Comparison of ENCODE assay signal across 8 mouse cellular contexts in genomic region chr2:31258609-31259366, GRCm38 (mm10). TPM values are rescaled to one million over a fixed set of nuclear protein-coding genes. Genes with fewer than 3 reads are reported as not detected.
DNase-seq lines count a peak whose midpoint lies in the region; ATAC-seq lines count a peak whose summit lies in the region.

No protein-coding gene starts in this region.

- 12% methylated on average over 22 of the region's 22 CpGs for WGBS in hindbrain, embryonic 12.5 days

- DNase-seq in Muller cell, postnatal 12 days (ENCODE audit: inconsistent ontology term), result peak; percentile 80
- DNase-seq in cerebellum, adult 8-10 months, result peak; percentile 84
- peak; percentile 65 to 68 for DNase-seq in frontal cortex, postnatal 14 days (ENCODE audit: low spot score in 2 of 2)
- peak; percentile 70 to 71 for DNase-seq in layer of hippocampus, postnatal 14 days (ENCODE audit: low spot score in 2 of 2)
- DNase-seq in lung, postnatal 10 days, result peak; percentile 89
- DNase-seq in ovary, postnatal 14 days (ENCODE audit: low spot score), result peak; percentile 62
- peak; percentile 66 for DNase-seq in thymus, postnatal 25 days

- H3K9me3 ChIP-seq in hindbrain, embryonic 12.5 days (replicated peaks), result no peaks in the 10 kb centered on the region

- H3K4me2 ChIP-seq in hindbrain, embryonic 12.5 days (replicated peaks), result peak overlapping the region; percentile 62

- ATAC-seq in hindbrain, embryonic 12.5 days (ENCODE audit: low FRiP score), result peak; percentile 36

- peak overlapping the region; percentile 30 for H3K4me3 ChIP-seq in hindbrain, embryonic 12.5 days

- H3K4me1 ChIP-seq in hindbrain, embryonic 12.5 days, result peaks cover 70% of the 10 kb centered on the region

- no peaks in the 10 kb centered on the region for H3K36me3 ChIP-seq in hindbrain, embryonic 12.5 days

- H3K27ac ChIP-seq in hindbrain, embryonic 12.5 days, result no peak overlapping the region

- H3K9ac ChIP-seq in hindbrain, embryonic 12.5 days, result peak overlapping the region; percentile 25

- H3K27me3 ChIP-seq in hindbrain, embryonic 12.5 days, result no peaks in the 10 kb centered on the region

RNA-seq across cellular contexts. Expression of gene Ncs1, which starts 13.2 kb away (rescaled TPM):
- 99.8 and 107 TPM in 2 replicates for polyA plus RNA-seq in hindbrain, embryonic 12.5 days (2016; fragmentation: Nextera tagmentation; extraction: Ambion mirVana)
- 100 to 1,000 TPM; 173 to 197 TPM for total RNA-seq in layer of hippocampus, postnatal 14 days (2021)

RNA-seq across cellular contexts. Expression of gene Hmcn2, which starts 55.4 kb away (rescaled TPM):
- polyA plus RNA-seq in hindbrain, embryonic 12.5 days (2016; fragmentation: Nextera tagmentation; extraction: Ambion mirVana), result 0.30 and 0.33 TPM in 2 replicates
- total RNA-seq in layer of hippocampus, postnatal 14 days (2021), result under 1 TPM; 0.30 to 0.69 TPM
